Comparison of ENCODE assay signal across 14 mouse cellular contexts in genomic region chr10:58855199-58855751, GRCm38 (mm10). TPM values are rescaled to one million over a fixed set of nuclear protein-coding genes. Genes with fewer than 3 reads are reported as not detected.
DNase-seq lines count a peak whose midpoint lies in the region; ATAC-seq and TF ChIP-seq lines count a peak whose summit lies in the region.
"Had no signal": no experiment of that assay in that cellular context is flagged by ENCODE, and none has a peak within 500 bp of the region (broad histone marks: within the 10 kb centered on the region; RNA-seq: fewer than 3 reads in every experiment).

No protein-coding gene starts in this region.

- H3K9ac ChIP-seq in neural tube, embryonic 12.5 days, result no peak overlapping the region
- H3K9ac ChIP-seq in lung, embryonic 16.5 days (ENCODE audit: low read length), result no peak overlapping the region; the same call in 1 of the 2 replicates
- H3K9ac ChIP-seq: liver, embryonic 15.5 days had no signal

- H3K27me3 ChIP-seq in neural tube, embryonic 12.5 days (replicated peaks), result no peaks in the 10 kb centered on the region
- no peaks in the 10 kb centered on the region for H3K27me3 ChIP-seq in lung, embryonic 16.5 days (ENCODE audit: control insufficient read depth, insufficient read depth, low read depth, low read length)
- H3K27me3 ChIP-seq: liver, embryonic 15.5 days had no signal

- no peak for ATAC-seq in neural tube, embryonic 12.5 days (ENCODE audit: low FRiP score, low read depth)
- ATAC-seq in lung, embryonic 16.5 days (ENCODE audit: low read depth), result peak; percentile 73
- ATAC-seq: intestine, embryonic 16.5 days had no signal

- peaks cover 20% of the 10 kb centered on the region for H3K4me1 ChIP-seq in neural tube, embryonic 12.5 days
- H3K4me1 ChIP-seq in lung, embryonic 16.5 days (replicated peaks; ENCODE audit: control insufficient read depth, insufficient read depth, low read length), result peaks cover 17% of the 10 kb centered on the region
- H3K4me1 ChIP-seq: liver, embryonic 15.5 days had no signal

- peak overlapping the region; percentile 12; the same call in 1 of the 2 replicates for H3K4me2 ChIP-seq in neural tube, embryonic 12.5 days (replicated peaks)
- H3K4me2 ChIP-seq in lung, embryonic 16.5 days (ENCODE audit: low read depth, low read length), result no peak overlapping the region
- H3K4me2 ChIP-seq: liver, embryonic 15.5 days had no signal

- 47% methylated on average over 5 of the region's 5 CpGs for WGBS in neural tube, embryonic 12.5 days
- WGBS in lung, embryonic 16.5 days, result 20% methylated on average over 5 of the region's 5 CpGs

- no peaks in the 10 kb centered on the region for H3K36me3 ChIP-seq in neural tube, embryonic 12.5 days
- H3K36me3 ChIP-seq in lung, embryonic 16.5 days (ENCODE audit: control insufficient read depth, insufficient read depth, low read length), result no peaks in the 10 kb centered on the region
- H3K36me3 ChIP-seq: liver, embryonic 15.5 days had no signal

- intact Hi-C loops in gastrocnemius, adult 2 months (cut with DNase I), result loop anchor here (10.0 kb wide), 1 partner anchor 1410 kb away; no protein-coding TSS in a partner anchor

- no peak for DNase-seq in gastrocnemius, adult 2 months
- no peak for DNase-seq in gastrocnemius, postnatal 10 days
- no peak for DNase-seq in neural tube, embryonic 10.5 days (ENCODE audit: extremely low spot score, low spot score)
- no peak for DNase-seq in testis, postnatal 14 days (ENCODE audit: low spot score)
- DNase-seq in urinary bladder, postnatal 14 days (ENCODE audit: low spot score), result no peak
- no peak for DNase-seq in cerebellum, adult 11 months
- DNase-seq: cerebellum, adult 8-10 months; heart, adult 2 months; kidney, postnatal 4 days had no signal

- no peak for TF ChIP-seq CTCF in gastrocnemius, adult 2 months (IDR thresholded peaks at IDR 0.05)

- H3K4me3 ChIP-seq in gastrocnemius, adult 2 months, result no peak overlapping the region
- no peak overlapping the region for H3K4me3 ChIP-seq in neural tube, embryonic 12.5 days
- H3K4me3 ChIP-seq in lung, embryonic 16.5 days (ENCODE audit: low read length), result no peak overlapping the region
- H3K4me3 ChIP-seq: heart, adult 2 months; liver, embryonic 15.5 days had no signal

- H3K27ac ChIP-seq in gastrocnemius, adult 2 months, result peak overlapping the region; percentile 33; the same call in 1 of the 2 replicates
- H3K27ac ChIP-seq in neural tube, embryonic 12.5 days, result no peak overlapping the region
- peak overlapping the region; percentile 85 for H3K27ac ChIP-seq in lung, embryonic 16.5 days (ENCODE audit: low read length)
- H3K27ac ChIP-seq: heart, adult 2 months; liver, embryonic 15.5 days had no signal

- H3K9me3 ChIP-seq in neural tube, embryonic 12.5 days, result no peaks in the 10 kb centered on the region
- H3K9me3 ChIP-seq in lung, embryonic 16.5 days (ENCODE audit: control insufficient read depth, low read length), result no peaks in the 10 kb centered on the region
- H3K9me3 ChIP-seq: liver, embryonic 15.5 days had no signal

RNA-seq across cellular contexts. Expression of gene Sh3rf3, which starts 42.1 kb away (rescaled TPM):
- total RNA-seq in gastrocnemius, adult 2 months (2021), result 1 to 10 TPM in 1 of 2 experiments, under 1 TPM in 1; 0.41 to 1.0 TPM
- 1 to 10 TPM; 2.6 to 3.2 TPM for total RNA-seq in gastrocnemius, postnatal 10 days (2021)
- polyA plus RNA-seq in neural tube, embryonic 12.5 days (2016; fragmentation: Nextera tagmentation; extraction: Ambion mirVana), result 3.6 and 6.3 TPM in 2 replicates
- polyA plus RNA-seq in lung, embryonic 16.5 days (2015; fragmentation: Nextera tagmentation; extraction: Ambion mirVana), result 1.9 and 2.8 TPM in 2 replicates
- total RNA-seq: monocyte, adult 5-6 weeks had no signal
